Mouse (Mus musculus): ENCODE data around the gene Setdb1.
A peak's percentile ranks its signal among the peaks of the same experiment; 100 is the strongest.
"Not testable (repeated sequence)": the region's sequence is repeated elsewhere in the genome, so short reads cannot be mapped to it uniquely, and the experiment has no call there.

Gene Setdb1

GRCm38 (mm10) chr3:95356701-95357449, at the start of gene Setdb1:
TSS of gene Setdb1 (minus strand) at chr3:95357202.
- DNase-seq (ENCODE audit: low spot score): peak; percentile 99

DNA sequence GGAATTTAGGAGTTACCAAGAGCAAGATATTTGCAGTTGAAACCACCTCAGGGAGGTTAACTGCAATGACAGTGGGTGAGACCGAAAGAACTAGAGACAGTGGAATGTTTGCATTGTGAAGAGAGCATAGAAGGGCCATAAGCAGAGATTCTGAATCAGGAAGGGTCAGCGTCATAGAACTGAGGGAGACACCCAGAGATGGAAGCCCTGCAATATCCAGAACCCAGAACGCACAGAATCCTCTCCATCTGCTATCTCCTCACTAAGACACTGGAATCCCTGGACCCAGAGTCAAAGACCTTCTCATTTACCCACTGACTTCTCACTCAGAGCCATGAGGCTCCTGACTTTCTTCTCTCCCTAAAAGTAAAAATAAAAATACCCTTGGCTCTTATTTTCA, 45.7 kb upstream of the Setdb1 start, which contains the start of gene 4930558C23Rik:
Gene 4930558C23Rik (minus strand): TSS at position 101 of the 400 bp plus-strand sequence.
- DNase-seq (ENCODE audit: low spot score): no peak

DNA sequence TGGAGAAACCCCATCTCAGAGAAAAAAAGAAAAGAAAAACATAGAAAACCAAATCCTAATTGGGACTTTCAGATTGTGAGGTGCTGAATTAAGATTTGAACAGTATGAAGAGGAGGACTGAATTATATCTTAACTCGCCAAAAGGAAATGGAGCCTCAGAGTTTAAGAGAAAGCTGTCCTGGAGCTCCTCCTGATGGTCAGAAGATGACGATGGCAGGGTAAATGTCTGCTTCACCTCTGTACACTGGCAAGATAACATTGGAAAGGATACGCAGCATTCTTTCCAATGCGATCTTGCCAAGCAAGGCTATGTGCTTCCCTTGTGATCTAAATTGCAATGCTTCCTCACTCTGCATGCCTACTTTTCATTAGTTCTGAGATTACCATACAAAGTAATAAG, 37.4 kb upstream of the Setdb1 start:
- no peak for DNase-seq (ENCODE audit: low spot score)

DNA sequence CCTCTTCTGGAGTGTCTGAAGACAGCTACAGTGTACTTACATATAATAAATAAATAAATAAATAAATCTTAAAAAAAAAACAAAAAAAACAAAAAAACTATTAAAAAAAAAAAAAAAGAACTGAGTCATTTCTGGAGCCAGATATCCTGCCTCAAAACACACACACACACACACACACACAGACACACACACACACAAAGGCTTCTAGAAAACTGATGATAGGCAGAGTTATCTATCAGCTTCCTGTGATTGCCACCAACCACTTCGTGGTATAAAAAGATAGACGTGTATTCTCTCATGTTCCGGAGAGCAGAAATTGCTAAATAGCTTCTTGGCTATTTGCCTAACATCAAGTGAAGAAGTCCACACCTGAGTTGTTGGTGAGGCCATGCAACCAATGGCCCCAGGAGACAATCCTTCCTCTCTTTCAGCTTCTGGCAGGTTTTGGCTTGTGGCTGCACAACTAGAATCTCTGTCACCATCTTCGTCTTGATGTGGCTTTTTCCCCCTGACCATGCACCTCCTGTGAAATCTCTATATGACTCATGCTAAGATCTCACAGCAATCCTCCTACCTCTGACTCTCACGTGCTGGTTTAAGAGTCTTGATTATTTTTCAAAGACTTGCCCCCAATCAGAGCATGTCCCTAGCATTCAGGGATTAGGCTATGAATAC, 28.5 kb upstream of the Setdb1 start:
- DNase-seq (ENCODE audit: low spot score): no peak

- no peak for DNase-seq (ENCODE audit: low spot score)
Measured at GRCm38 (mm10) chr3:95373208-95373607, 16.2 kb upstream of the Setdb1 start.

DNA sequence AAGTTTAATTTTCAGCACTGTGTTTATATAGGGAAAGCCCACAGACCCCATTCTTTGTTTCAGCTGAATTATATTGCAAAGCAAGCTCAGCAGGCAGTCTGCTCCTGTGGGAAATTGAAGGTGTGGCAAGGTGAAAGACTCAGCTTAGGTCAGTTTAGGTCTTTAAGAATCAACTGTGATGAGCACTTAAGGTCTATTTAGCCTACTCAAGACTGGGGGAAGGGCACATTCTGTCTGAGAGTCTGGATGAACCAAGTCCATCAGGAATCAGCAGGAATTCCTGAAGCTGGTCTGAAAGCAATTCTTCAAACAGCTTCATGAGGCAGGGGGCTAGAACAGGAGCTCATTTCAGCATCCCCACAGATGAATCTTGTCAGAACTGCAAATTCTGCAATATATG, 13.1 kb upstream of the Setdb1 start:
- DNase-seq (ENCODE audit: low spot score): no peak

- not testable (repeated sequence) for DNase-seq (ENCODE audit: low spot score)
Measured at GRCm38 (mm10) chr3:95360276-95360675, 3.3 kb upstream of the Setdb1 start.

DNA sequence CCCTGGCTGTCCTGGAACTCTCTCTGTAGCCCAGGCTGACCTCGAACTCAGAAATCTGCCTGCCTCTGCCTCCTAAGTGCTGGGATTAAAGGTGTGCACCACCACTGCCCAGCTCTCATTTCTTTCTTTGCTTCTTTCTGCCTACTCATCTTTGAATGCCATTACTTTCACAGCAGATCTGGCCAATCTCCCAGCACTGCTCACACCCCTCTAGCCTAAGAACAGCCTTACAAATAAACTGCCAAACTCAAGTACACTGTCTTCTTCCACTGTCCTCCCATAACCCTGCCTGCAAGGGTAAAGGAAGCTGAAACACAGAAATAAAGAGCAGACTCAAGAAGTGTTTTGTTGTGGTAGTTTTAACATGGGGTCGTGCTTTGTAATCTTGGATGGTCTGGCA, 744 bp upstream of the Setdb1 start:
- no peak for DNase-seq (ENCODE audit: low spot score)

GRCm38 (mm10) chr3:95355911-95356544, 974 bp downstream of the Setdb1 start:
- DNase-seq (ENCODE audit: low spot score): not testable (repeated sequence)

- peak; percentile 60 for DNase-seq (ENCODE audit: low spot score)
Measured at GRCm38 (mm10) chr3:95349491-95349890, 7.5 kb downstream of the Setdb1 start.

DNA sequence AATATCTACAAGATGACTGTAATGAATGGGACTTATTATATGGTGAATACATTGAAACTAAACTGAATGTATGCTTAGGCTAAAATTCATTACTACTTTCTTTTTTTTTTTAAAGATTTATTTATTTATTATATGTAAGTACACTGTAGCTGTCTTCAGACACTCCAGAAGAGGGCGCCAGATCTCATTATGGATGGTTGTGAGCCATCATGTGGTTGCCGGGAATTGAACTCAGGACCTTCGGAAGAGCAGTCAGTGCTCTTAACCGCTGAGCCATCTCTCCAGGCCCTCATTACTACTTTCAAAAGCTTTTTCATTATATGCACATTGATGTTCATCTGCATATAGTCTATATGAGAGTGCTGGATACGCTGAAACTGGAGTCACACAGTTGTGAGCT, 8.7 kb downstream of the Setdb1 start:
- not testable (repeated sequence) for DNase-seq (ENCODE audit: low spot score)

GRCm38 (mm10) chr3:95346454-95346853, 10.5 kb downstream of the Setdb1 start:
- DNase-seq (ENCODE audit: low spot score): no peak

DNA sequence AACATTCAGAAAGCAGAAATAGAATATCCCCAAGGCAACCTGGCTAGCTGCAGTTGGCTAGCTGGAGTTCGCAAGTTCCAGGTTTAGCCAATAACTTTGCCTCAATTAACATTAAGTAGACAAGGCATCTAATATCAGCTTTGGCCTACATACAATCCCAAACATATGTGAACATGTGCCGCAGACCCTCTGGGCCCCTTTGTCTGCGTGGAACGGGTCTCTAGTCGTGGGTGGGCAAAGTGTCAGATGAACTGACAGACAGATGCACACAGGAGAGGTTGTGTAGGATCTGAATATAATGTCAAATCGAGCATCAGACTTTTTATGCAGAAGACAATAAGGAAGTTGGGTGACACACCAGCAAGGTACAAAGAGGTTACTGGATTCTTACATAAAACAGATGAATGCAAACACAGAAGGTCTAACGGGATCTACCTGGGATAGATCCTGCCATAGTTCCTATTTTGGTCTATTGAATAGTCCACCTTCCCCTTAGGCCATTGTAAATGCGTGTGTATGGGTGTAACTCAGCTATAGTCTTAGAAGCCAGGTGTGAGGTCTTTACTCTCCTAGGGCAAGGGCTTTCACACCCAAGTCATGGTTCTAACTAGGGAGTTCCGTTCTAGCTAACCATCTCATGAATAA, 13.5 kb downstream of the Setdb1 start:
- DNase-seq (ENCODE audit: low spot score): not testable (repeated sequence)

DNA sequence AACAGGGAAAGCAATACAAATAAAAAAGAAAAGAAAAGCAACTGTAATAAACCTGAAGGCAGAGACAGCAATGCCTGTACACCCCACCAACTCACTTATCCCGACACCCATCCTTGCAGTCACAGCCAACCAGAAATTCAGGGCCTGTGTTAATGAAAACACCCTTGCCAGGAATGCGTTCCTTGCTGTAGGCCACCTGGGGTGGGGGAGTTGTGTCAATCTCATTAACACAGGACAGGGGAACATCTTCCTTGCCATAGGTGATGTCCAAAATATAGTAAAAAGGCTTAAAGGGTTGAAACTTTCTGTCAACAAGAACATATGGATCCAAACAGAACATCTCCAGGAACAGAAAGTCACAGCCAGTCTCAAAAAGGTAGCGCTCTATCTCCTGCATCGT, 18.8 kb downstream of the Setdb1 start:
- DNase-seq (ENCODE audit: low spot score): no peak

GRCm38 (mm10) chr3:95337345-95337744, 19.7 kb downstream of the Setdb1 start:
- no peak for DNase-seq (ENCODE audit: low spot score)

- no peak for DNase-seq (ENCODE audit: low spot score)
Measured at GRCm38 (mm10) chr3:95331528-95331927, 25.5 kb downstream of the Setdb1 start.

- DNase-seq (ENCODE audit: low spot score): no peak
Measured at GRCm38 (mm10) chr3:95328803-95329404, 28.1 kb downstream of the Setdb1 start.

DNA sequence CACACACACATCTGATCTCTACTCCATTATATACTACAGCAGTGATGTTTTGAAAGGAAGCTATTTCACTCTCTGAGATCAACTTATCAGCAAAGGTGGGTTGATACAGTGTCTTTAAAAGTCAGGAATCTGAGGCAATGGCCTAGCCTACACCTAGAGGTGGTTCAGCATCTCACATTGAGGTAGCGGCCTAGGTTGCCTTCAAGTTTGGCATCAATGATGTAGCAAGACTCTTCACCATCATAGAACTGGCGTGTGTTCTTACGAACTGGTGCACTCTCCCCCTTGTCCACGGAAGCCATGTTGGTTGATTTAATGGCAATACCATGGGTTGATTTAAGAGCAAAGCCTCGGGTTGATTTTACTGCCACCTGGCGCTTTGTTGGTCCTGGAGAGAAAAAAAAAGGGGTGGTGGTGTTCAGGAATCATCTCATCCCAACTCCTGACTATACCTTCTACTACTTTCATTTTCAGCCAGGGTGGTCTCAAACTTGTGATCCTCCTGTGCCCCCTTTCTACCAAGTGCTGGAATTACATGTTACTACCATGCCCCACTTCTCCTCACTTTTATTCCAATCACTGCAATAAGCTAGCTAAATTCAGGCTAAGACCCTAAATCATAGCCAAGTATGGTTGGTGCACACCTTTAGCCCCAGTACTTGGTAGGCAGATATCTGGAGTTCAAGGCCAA, 32.4 kb downstream of the Setdb1 start:
- no peak for DNase-seq (ENCODE audit: low spot score)

GRCm38 (mm10) chr3:95323429-95323828, 33.6 kb downstream of the Setdb1 start:
- DNase-seq (ENCODE audit: low spot score): no peak

- DNase-seq (ENCODE audit: low spot score): no peak
Measured at GRCm38 (mm10) chr3:95319701-95320625, 37.0 kb downstream of the Setdb1 start.

Data from embryo, embryonic 10.5 days (tissue).